Mouse (Mus musculus): ENCODE data around the gene Klf13. TPM values are rescaled to one million over a fixed set of nuclear protein-coding genes. Genes with fewer than 3 reads are reported as not detected.

Gene Klf13
- polyA plus RNA-seq, 1 experiment, result 30.4 TPM

DNA sequence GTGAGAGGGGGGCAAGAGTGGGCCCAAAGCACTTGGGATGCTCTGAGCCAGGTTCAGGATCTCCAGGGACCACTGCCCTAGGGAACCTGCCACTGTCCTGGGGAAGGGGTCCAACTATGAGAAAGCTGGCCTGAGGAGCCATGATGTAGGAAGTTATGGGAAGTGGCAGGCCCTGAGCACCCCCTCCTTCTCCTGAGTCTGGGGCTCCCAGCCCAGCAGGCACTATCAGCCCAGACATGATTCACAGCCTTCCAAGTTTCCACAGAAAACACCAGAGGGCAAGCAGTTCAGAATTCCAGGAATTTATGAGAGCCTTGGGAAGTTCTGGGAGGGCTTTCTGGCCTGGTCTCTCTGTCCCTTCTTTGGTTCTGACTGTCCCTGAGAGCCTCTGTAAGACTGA is 63.0 kb downstream of the Klf13 start:
- Histone ChIP-seq H3K36me3 (ENCODE audit: control insufficient read depth, insufficient read depth) (no peaks in the 10 kb centered on the region), H3K4me2 (ENCODE audit: low read depth) (no peak overlapping the region), H3ac (ENCODE audit: control insufficient read depth, insufficient read length) (no peak overlapping the region), H3K79me2 (ENCODE audit: control insufficient read depth, insufficient read depth) (no peaks in the 10 kb centered on the region), H3K4me3 (no peak overlapping the region), H3K27me3 (ENCODE audit: control insufficient read depth, insufficient read depth, insufficient read length) (no peaks in the 10 kb centered on the region)
- TF ChIP-seq SRF (IDR thresholded peaks at IDR 0.05; ENCODE audit: control insufficient read depth, insufficient read length, low read depth), result no peak
- no peak for TF ChIP-seq POLR2A (IDR thresholded peaks at IDR 0.05; ENCODE audit: insufficient read length, low read depth)
- TF ChIP-seq TCF12 (IDR thresholded peaks at IDR 0.05; ENCODE audit: insufficient read depth, poor library complexity, severe bottlenecking), result no peak
- TF ChIP-seq TCF3 (IDR thresholded peaks at IDR 0.05; ENCODE audit: insufficient read length, low read depth), result no peak
- TF ChIP-seq REST (IDR thresholded peaks at IDR 0.05; ENCODE audit: insufficient read depth, insufficient read length), result no peak
- TF ChIP-seq E2F4 (IDR thresholded peaks at IDR 0.05; ENCODE audit: insufficient read depth), result no peak
- no peak for TF ChIP-seq POLR2AphosphoS2 (IDR thresholded peaks at IDR 0.05; ENCODE audit: insufficient read length, low read depth)
- no peak for TF ChIP-seq MYOG (IDR thresholded peaks at IDR 0.05; ENCODE audit: control insufficient read depth in 1 of 3, insufficient read depth in 1 of 3, insufficient read length in 2 of 3, low read depth in 2 of 3)

- H3K27me3 ChIP-seq (ENCODE audit: control insufficient read depth, insufficient read depth, insufficient read length), result no peaks in the 10 kb centered on the region
- no peaks in the 10 kb centered on the region for H3K79me2 ChIP-seq (ENCODE audit: control insufficient read depth, insufficient read depth)
- no peak for TF ChIP-seq REST (IDR thresholded peaks at IDR 0.05; ENCODE audit: insufficient read depth, insufficient read length)
- TF ChIP-seq E2F4 (IDR thresholded peaks at IDR 0.05; ENCODE audit: insufficient read depth), result no peak
- TF ChIP-seq POLR2A (IDR thresholded peaks at IDR 0.05; ENCODE audit: insufficient read length, low read depth), result no peak
- TF ChIP-seq TCF3 (IDR thresholded peaks at IDR 0.05; ENCODE audit: insufficient read length, low read depth), result no peak
- TF ChIP-seq MAX (IDR thresholded peaks at IDR 0.05; ENCODE audit: low read depth), result no peak
- TF ChIP-seq POLR2AphosphoS2 (IDR thresholded peaks at IDR 0.05; ENCODE audit: insufficient read length, low read depth), result no peak
- no peak for TF ChIP-seq MYOD1 (IDR thresholded peaks at IDR 0.05; ENCODE audit: control insufficient read depth in 1 of 3, insufficient read length in 2 of 3, low read depth in 2 of 3)
- TF ChIP-seq MYOG (IDR thresholded peaks at IDR 0.05; ENCODE audit: control insufficient read depth in 1 of 3, insufficient read depth in 1 of 3, insufficient read length in 2 of 3, low read depth in 2 of 3), result no peak
- no peak for TF ChIP-seq TCF12 (IDR thresholded peaks at IDR 0.05; ENCODE audit: insufficient read depth, poor library complexity, severe bottlenecking)
- no peak for TF ChIP-seq SRF (IDR thresholded peaks at IDR 0.05; ENCODE audit: control insufficient read depth, insufficient read length, low read depth)
- H3K4me2 ChIP-seq (ENCODE audit: low read depth), result no peak overlapping the region
- no peaks in the 10 kb centered on the region for H3K36me3 ChIP-seq (ENCODE audit: control insufficient read depth, insufficient read depth)
- no peak overlapping the region for H3ac ChIP-seq (ENCODE audit: control insufficient read depth, insufficient read length)
- no peak overlapping the region for H3K4me3 ChIP-seq
Observed at GRCm38 (mm10) chr7:63873880-63874279, 64.8 kb downstream of the Klf13 start.

DNA sequence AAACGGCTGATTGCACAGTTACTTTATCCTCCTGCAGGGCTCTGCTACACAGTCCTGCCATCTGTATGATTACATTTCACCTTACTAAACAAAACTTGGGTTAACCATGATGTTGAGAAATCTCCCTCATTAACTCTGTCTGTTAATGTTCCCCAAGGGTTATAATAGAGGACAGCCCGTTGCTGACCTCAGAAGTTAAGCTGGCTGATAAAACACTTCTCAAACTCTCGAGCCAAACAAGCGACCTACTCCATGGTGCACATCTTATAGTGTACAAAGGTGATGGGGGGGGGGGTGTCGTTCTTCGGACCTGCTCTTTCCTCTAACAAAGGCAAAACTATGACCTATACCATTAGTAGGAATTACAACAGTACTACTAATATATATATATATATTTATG is 67.0 kb downstream of the Klf13 start:
- no peaks in the 10 kb centered on the region for H3K79me2 ChIP-seq (ENCODE audit: control insufficient read depth, insufficient read depth)
- TF ChIP-seq MYOD1 (IDR thresholded peaks at IDR 0.05; ENCODE audit: control insufficient read depth in 1 of 3, insufficient read length in 2 of 3, low read depth in 2 of 3), result no peak
- H3K36me3 ChIP-seq (ENCODE audit: control insufficient read depth, insufficient read depth), result no peaks in the 10 kb centered on the region
- H3ac ChIP-seq (ENCODE audit: control insufficient read depth, insufficient read length), result no peak overlapping the region
- no peak overlapping the region for H3K4me3 ChIP-seq
- no peaks in the 10 kb centered on the region for H3K27me3 ChIP-seq (ENCODE audit: control insufficient read depth, insufficient read depth, insufficient read length)
- no peak overlapping the region for H3K4me2 ChIP-seq (ENCODE audit: low read depth)

DNA sequence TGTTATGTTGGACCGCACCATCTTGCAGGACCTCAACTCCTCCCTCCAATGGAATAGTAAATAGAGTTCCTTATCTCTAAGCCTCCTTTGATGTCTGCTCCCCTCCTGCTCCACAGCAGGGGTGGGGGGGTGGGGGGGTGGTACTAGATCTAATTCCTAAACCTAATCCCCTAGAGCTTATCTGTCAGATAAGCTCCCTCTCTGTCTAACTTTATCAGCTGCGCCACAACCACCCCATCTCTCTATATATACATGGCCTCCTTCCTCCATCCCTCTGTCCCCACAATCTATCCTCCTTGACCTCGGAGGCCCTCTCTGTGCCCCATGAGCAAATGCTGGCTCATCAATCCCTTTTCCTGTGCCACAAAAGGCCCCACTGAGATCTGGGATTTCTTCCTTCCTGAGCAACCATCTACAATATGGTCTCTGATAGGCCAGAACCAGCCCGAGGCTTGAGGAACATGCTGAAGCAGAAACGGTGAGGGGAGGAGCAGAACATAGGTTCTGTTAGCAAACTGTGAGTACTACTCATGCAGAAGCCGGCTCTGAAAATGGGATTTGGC is 70.3 kb downstream of the Klf13 start:
- Histone ChIP-seq H3K4me2 (ENCODE audit: low read depth) (no peak overlapping the region), H3K27me3 (ENCODE audit: control insufficient read depth, insufficient read depth, insufficient read length) (no peaks in the 10 kb centered on the region)
- TF ChIP-seq USF1 (IDR thresholded peaks at IDR 0.05; ENCODE audit: low read depth) (no peak), TCF3 (IDR thresholded peaks at IDR 0.05; ENCODE audit: insufficient read length, low read depth) (no peak), E2F4 (IDR thresholded peaks at IDR 0.05; ENCODE audit: insufficient read depth) (no peak)

GRCm38 (mm10) chr7:63865911-63866310 is 72.8 kb downstream of the Klf13 start:
- H3K4me2 ChIP-seq (ENCODE audit: low read depth), result no peak overlapping the region
- H3ac ChIP-seq (ENCODE audit: control insufficient read depth, insufficient read length), result no peak overlapping the region
- no peak overlapping the region for H3K4me3 ChIP-seq
- TF ChIP-seq POLR2AphosphoS2 (IDR thresholded peaks at IDR 0.05; ENCODE audit: insufficient read length, low read depth), result no peak
- no peak for TF ChIP-seq MAX (IDR thresholded peaks at IDR 0.05; ENCODE audit: low read depth)
- TF ChIP-seq SRF (IDR thresholded peaks at IDR 0.05; ENCODE audit: control insufficient read depth, insufficient read length, low read depth), result no peak
- TF ChIP-seq POLR2A (IDR thresholded peaks at IDR 0.05; ENCODE audit: insufficient read length, low read depth), result no peak
- no peaks in the 10 kb centered on the region for H3K27me3 ChIP-seq (ENCODE audit: control insufficient read depth, insufficient read depth, insufficient read length)
- no peaks in the 10 kb centered on the region for H3K79me2 ChIP-seq (ENCODE audit: control insufficient read depth, insufficient read depth)
- no peaks in the 10 kb centered on the region for H3K36me3 ChIP-seq (ENCODE audit: control insufficient read depth, insufficient read depth)

More for the DNA sequence above, 70.3 kb downstream of the Klf13 start:
- H3K79me2 ChIP-seq (ENCODE audit: control insufficient read depth, insufficient read depth), result no peaks in the 10 kb centered on the region
- no peaks in the 10 kb centered on the region for H3K36me3 ChIP-seq (ENCODE audit: control insufficient read depth, insufficient read depth)
- H3K4me3 ChIP-seq, result no peak overlapping the region
- no peak overlapping the region for H3ac ChIP-seq (ENCODE audit: control insufficient read depth, insufficient read length)

DNA sequence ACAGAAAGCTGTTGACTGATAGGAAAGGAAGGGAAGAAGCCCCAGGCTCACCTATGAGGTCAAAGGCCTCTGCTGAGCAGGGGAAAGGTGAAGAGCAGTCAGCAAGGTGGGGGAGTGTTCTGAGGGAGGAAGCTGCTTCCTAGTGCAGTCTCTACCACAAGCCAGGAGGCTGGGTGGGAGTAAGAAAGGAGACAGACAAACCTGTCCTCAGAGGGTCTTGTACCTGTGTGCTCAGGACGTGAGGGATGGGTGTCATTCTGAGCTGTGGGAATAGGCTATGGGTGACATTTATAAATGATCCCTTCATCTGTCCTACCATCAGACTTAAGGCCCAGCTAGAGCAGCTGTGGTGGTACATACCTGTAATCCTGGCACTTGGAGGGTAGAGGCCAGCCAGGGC is 75.7 kb downstream of the Klf13 start:
- Histone ChIP-seq H3K4me2 (ENCODE audit: low read depth) (no peak overlapping the region), H3K4me3 (no peak overlapping the region), H3ac (ENCODE audit: control insufficient read depth, insufficient read length) (no peak overlapping the region), H3K79me2 (ENCODE audit: control insufficient read depth, insufficient read depth) (no peaks in the 10 kb centered on the region), H3K27me3 (ENCODE audit: control insufficient read depth, insufficient read depth, insufficient read length) (no peaks in the 10 kb centered on the region), H3K36me3 (ENCODE audit: control insufficient read depth, insufficient read depth) (no peaks in the 10 kb centered on the region)
- TF ChIP-seq USF1 (IDR thresholded peaks at IDR 0.05; ENCODE audit: low read depth), result no peak
- no peak for TF ChIP-seq SRF (IDR thresholded peaks at IDR 0.05; ENCODE audit: control insufficient read depth, insufficient read length, low read depth)
- TF ChIP-seq MAX (IDR thresholded peaks at IDR 0.05; ENCODE audit: low read depth), result no peak
- TF ChIP-seq MYOG (IDR thresholded peaks at IDR 0.05; ENCODE audit: control insufficient read depth in 1 of 3, insufficient read depth in 1 of 3, insufficient read length in 2 of 3, low read depth in 2 of 3), result no peak
- TF ChIP-seq CEBPB (IDR thresholded peaks at IDR 0.05; ENCODE audit: insufficient read depth, poor library complexity, severe bottlenecking), result no peak
- TF ChIP-seq POLR2A (IDR thresholded peaks at IDR 0.05; ENCODE audit: insufficient read length, low read depth), result no peak
- no peak for TF ChIP-seq MYOD1 (IDR thresholded peaks at IDR 0.05; ENCODE audit: control insufficient read depth in 1 of 3, insufficient read length in 2 of 3, low read depth in 2 of 3)
- no peak for TF ChIP-seq REST (IDR thresholded peaks at IDR 0.05; ENCODE audit: insufficient read depth, insufficient read length)
- TF ChIP-seq E2F4 (IDR thresholded peaks at IDR 0.05; ENCODE audit: insufficient read depth), result no peak
- TF ChIP-seq TCF12 (IDR thresholded peaks at IDR 0.05; ENCODE audit: insufficient read depth, poor library complexity, severe bottlenecking), result no peak
- TF ChIP-seq POLR2AphosphoS2 (IDR thresholded peaks at IDR 0.05; ENCODE audit: insufficient read length, low read depth), result no peak
- TF ChIP-seq TCF3 (IDR thresholded peaks at IDR 0.05; ENCODE audit: insufficient read length, low read depth), result no peak

Measured in myocyte (in vitro differentiated cells).